Mouse (Mus musculus) erythroblast, embryonic 14.5 days (primary cell): ENCODE measurements around the gene Gimap3.

Experiments
- GATA1 ChIP-seq: IDR thresholded peaks from 2 replicates; pipeline ENCODE4 v1.6.1; 2012; ENCODE audit warnings: low read length, inconsistent platforms, mixed read lengths
- TAL1 ChIP-seq: IDR thresholded peaks from 3 replicates; pipeline ENCODE4 v1.6.1; 2012; ENCODE audit warnings: low read length, inconsistent platforms, mixed read lengths

DNA sequence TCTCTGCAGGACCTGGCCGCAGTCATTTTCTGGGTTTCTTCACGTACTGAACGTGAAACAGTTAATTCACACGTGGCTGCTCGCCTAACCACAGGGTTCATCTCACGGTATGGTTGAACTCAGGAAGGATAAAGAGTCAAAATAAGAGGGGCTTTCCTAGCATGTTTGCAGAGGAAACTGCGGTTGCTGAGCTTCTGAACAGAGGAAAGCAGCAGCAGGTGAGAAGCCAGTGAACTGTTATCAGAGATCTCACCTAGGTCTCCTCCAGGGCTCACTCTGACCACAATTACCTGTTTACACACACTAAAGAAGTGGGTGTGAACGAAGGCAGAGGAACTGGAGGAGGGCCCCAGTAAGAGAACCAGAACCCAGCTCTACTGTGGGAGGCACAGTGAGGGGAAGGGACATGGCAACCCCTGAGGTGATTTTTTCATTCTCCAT is 37.8 kb downstream of the Gimap3 start:
- no peak for TF ChIP-seq GATA1
- no peak for TF ChIP-seq TAL1
